Mouse (Mus musculus): ENCODE measurements at regions not wholly inside any gene's neighbourhood (a gene's known extent, or its start where the extent isn't known, plus 50 kb on each side); places are given as distances from the start of the nearest gene placed in this dataset.

GRCm38 (mm10) chr10:41018888-41019287 is 53.2 kb downstream of the Gpr6 start:
- DNase-seq = no peak

GRCm38 (mm10) chr10:41016547-41016946 is 55.5 kb downstream of the Gpr6 start:
- DNase-seq = no peak

- DNase-seq = peak; percentile 62
Measured at GRCm38 (mm10) chr10:41015654-41016053, 56.4 kb downstream of the Gpr6 start.

- DNase-seq = no peak
Measured at GRCm38 (mm10) chr10:41010585-41010984, 61.5 kb downstream of the Gpr6 start.

GRCm38 (mm10) chr10:41007866-41008265 is 64.2 kb downstream of the Gpr6 start:
- DNase-seq = no peak

GRCm38 (mm10) chr10:41006634-41007033 is 65.5 kb downstream of the Gpr6 start:
- no peak for DNase-seq

- DNase-seq = no peak
Measured at GRCm38 (mm10) chr10:41005776-41006175, 66.3 kb downstream of the Gpr6 start.

- no peak for DNase-seq
Measured at GRCm38 (mm10) chr10:41004753-41005152, 67.3 kb downstream of the Gpr6 start.

GRCm38 (mm10) chr10:41004044-41004689 is 67.9 kb downstream of the Gpr6 start:
- DNase-seq = peak; percentile 49

- DNase-seq = no peak
Measured at GRCm38 (mm10) chr10:41003197-41003596, 68.9 kb downstream of the Gpr6 start.

- DNase-seq = no peak
Measured at GRCm38 (mm10) chr10:41000965-41001364, 71.1 kb downstream of the Gpr6 start.

GRCm38 (mm10) chr10:40999486-40999885 is 72.6 kb downstream of the Gpr6 start:
- no peak for DNase-seq

- no peak for DNase-seq
Measured at GRCm38 (mm10) chr10:40998799-40999198, 73.3 kb downstream of the Gpr6 start.

GRCm38 (mm10) chr10:40998330-40998729 is 73.8 kb downstream of the Gpr6 start:
- DNase-seq = no peak

GRCm38 (mm10) chr10:40997606-40998005 is 74.5 kb downstream of the Gpr6 start:
- DNase-seq = no peak

Data from adrenal gland, postnatal 25 days (tissue).